Mouse (Mus musculus) midbrain, embryonic 13.5 days (tissue): ENCODE results near the gene Hsp90ab1. TPM values are rescaled to one million over a fixed set of nuclear protein-coding genes. Genes with fewer than 3 reads are reported as not detected.

Experiments used
- ATAC-seq: fragments of 200-750 bp; cut with Nextera tagmentation; 2 replicates; pipeline ENCODE4 v1.8.0; 2017; ENCODE audit warnings: mild to moderate bottlenecking, moderate TSS enrichment, moderate library complexity
- H3K27ac ChIP-seq: fragments of 300-500 bp; sonication (generic); 2 replicates; pipeline ENCODE4 v1.5.1; 2015; ENCODE audit warnings: inconsistent platforms, mild to moderate bottlenecking, moderate library complexity
- H3K27me3 ChIP-seq: fragments of 300-500 bp; sonication (generic); 2 replicates; pipeline ENCODE4 v1.6.1; 2015; ENCODE audit warnings: mild to moderate bottlenecking, inconsistent platforms
- H3K36me3 ChIP-seq: fragments of 300-500 bp; sonication (generic); 2 replicates; pipeline ENCODE4 v1.6.1; 2015; ENCODE audit warnings: mild to moderate bottlenecking, inconsistent platforms
- H3K4me1 ChIP-seq: fragments of 300-500 bp; sonication (generic); replicated peaks from 2 replicates; pipeline ENCODE4 v1.6.1; 2015; ENCODE audit warnings: inconsistent platforms
- H3K4me2 ChIP-seq: fragments of 300-500 bp; sonication (generic); replicated peaks from 2 replicates; pipeline ENCODE4 v1.6.1; 2015; ENCODE audit warnings: moderate library complexity, mild to moderate bottlenecking, inconsistent platforms
- H3K4me3 ChIP-seq: fragments of 300-500 bp; sonication (generic); replicated peaks from 2 replicates; pipeline ENCODE4 v1.5.1; 2015; ENCODE audit warnings: mild to moderate bottlenecking, inconsistent platforms
- H3K9ac ChIP-seq: fragments of 300-500 bp; sonication (generic); replicated peaks from 2 replicates; pipeline ENCODE4 v1.6.1; 2015; ENCODE audit warnings: mild to moderate bottlenecking, inconsistent platforms
- H3K9me3 ChIP-seq: fragments of 300-500 bp; sonication (generic); 2 replicates; pipeline ENCODE4 v1.6.1; 2016; ENCODE audit warnings: mild to moderate bottlenecking, inconsistent platforms
- WGBS: fragments of 180-500 bp; shearing (Covaris S2); methylation state at CpG from one replicate; pipeline ENCODE4 v1.1.7; 2015; 5-methylcytosine and 5-hydroxymethylcytosine counted together
- polyA plus RNA-seq: library from polyadenylated mRNA; unstranded; fragments of >200 nt; fragmentation: Nextera tagmentation; extraction: Ambion mirVana; gene quantifications from 2 replicates; pipeline ENCODE4 v1.2.1, GENCODE M21; 2015

Gene Hsp90ab1
- polyA plus RNA-seq, 1 experiment from 2014 or later, result 1,587 TPM

DNA sequence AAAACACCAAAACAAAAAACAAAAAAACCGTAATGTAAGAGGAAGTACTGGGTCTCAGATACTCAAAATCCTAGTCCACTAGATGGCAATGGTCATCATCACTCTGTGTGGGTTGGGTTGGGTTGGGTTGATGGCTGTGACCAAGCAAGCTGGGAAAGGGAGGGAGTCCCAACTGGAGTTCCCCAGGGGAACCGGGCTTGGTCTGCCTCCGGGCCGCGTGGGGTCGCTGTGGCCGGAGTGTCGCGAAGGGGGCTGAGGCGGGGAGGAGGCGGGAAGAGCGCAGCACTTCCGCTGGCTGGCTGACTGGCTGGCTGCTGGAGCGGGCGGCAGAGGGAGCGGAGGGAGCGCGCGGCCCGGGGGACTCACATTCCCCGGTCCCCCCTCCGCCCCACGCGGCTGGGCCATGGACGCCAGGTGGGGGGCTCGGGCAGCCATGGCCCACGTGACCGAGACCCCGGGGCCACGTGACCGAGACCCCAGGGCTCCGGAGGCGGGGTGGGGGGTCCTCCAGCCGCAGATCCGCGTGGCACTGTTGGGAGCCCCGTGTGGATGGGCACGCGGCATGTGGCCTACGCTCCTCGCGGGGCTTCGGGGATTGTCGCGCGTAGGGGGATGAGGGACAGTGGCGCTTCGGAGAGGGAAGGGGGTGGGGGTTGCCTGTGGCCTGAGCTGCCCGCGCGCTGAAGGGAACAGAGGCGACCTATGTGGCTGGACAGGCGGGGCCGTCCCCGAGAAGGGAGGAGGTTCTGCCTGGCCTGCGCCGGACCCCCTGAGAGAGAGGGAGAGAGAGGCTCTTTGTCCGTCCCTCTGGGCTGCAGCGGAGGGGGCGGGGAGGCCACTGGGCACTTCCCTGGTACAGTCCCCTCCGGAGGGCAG is 9.2 kb downstream of the Hsp90ab1 start, which contains the start of gene Slc35b2:
Gene Slc35b2 (plus strand): TSS at position 220 of the 876 bp plus-strand sequence.
- under 1% methylated on average over 58 of the region's 61 CpGs for WGBS
- peak within 1 kb of the TSS; percentile 99 for H3K4me2 ChIP-seq
- peaks cover 43% of the 10 kb centered on the region for H3K4me1 ChIP-seq
- H3K27me3 ChIP-seq, result no peaks in the 10 kb centered on the region
- peak within 1 kb of the TSS; percentile 56 for H3K4me3 ChIP-seq
- H3K9me3 ChIP-seq, result no peaks in the 10 kb centered on the region
- H3K27ac ChIP-seq, result peak within 1 kb of the TSS; percentile 85
- peak within 1 kb of the TSS; percentile 76 for H3K9ac ChIP-seq
- ATAC-seq, result peak; percentile 86
- peaks cover 35% of the 10 kb centered on the region for H3K36me3 ChIP-seq

GRCm38 (mm10) chr17:45563216-45563615 is 9.9 kb downstream of the Hsp90ab1 start:
- Histone ChIP-seq H3K36me3 (peaks cover 28% of the 10 kb centered on the region), H3K9ac (no peak overlapping the region), H3K27ac (no peak overlapping the region), H3K9me3 (no peaks in the 10 kb centered on the region), H3K27me3 (no peaks in the 10 kb centered on the region), H3K4me2 (peak overlapping the region; percentile 99; the same call in 1 of the 2 replicates), H3K4me3 (no peak overlapping the region), H3K4me1 (peaks cover 36% of the 10 kb centered on the region)
- no peak for ATAC-seq
- WGBS, result 78% methylated on average over 12 of the region's 12 CpGs

DNA sequence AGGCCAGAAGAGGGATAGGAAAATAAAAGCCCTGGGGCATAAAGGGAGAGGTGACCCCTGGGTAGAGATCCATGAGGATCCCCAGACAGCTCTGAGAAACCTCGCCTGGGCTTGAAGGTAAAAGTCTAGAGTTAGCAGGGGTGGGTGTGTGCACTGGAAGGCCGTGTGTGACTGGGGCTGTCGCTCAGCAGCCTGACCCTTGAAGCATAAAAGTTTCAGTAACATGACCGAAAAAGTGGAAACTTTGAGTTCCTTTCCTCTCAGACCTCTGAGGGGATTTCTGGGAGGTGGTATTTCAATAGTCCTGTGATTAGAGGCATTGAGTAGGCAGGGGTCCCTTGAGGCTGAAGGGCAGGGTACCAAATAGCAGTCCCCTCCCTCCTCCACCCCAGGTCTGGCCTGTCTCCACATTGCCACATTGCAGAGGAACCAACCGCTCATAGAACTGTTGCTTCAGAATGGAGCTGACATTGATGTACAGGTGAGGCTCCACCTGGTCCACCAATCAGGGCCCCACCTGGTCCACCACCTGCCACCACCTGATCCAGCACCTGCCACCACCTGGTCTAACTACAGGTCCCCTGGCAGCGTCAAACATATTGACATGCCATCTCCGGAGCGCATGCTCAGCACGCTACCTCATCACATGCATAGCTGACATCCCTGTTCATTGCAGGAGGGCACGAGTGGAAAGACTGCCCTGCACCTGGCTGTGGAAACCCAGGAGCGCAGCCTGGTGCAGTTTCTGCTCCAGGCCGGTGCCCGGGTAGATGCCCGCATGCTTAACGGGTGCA is 13.1 kb downstream of the Hsp90ab1 start:
- no peak overlapping the region for H3K27ac ChIP-seq
- ATAC-seq, result no peak
- peaks cover 12% of the 10 kb centered on the region for H3K27me3 ChIP-seq
- no peak overlapping the region for H3K9ac ChIP-seq
- H3K4me2 ChIP-seq, result no peak overlapping the region
- H3K9me3 ChIP-seq, result no peaks in the 10 kb centered on the region
- no peak overlapping the region for H3K4me3 ChIP-seq
- 88% methylated on average over 15 of the region's 15 CpGs for WGBS
- peaks cover 29% of the 10 kb centered on the region for H3K4me1 ChIP-seq
- no peaks in the 10 kb centered on the region for H3K36me3 ChIP-seq

DNA sequence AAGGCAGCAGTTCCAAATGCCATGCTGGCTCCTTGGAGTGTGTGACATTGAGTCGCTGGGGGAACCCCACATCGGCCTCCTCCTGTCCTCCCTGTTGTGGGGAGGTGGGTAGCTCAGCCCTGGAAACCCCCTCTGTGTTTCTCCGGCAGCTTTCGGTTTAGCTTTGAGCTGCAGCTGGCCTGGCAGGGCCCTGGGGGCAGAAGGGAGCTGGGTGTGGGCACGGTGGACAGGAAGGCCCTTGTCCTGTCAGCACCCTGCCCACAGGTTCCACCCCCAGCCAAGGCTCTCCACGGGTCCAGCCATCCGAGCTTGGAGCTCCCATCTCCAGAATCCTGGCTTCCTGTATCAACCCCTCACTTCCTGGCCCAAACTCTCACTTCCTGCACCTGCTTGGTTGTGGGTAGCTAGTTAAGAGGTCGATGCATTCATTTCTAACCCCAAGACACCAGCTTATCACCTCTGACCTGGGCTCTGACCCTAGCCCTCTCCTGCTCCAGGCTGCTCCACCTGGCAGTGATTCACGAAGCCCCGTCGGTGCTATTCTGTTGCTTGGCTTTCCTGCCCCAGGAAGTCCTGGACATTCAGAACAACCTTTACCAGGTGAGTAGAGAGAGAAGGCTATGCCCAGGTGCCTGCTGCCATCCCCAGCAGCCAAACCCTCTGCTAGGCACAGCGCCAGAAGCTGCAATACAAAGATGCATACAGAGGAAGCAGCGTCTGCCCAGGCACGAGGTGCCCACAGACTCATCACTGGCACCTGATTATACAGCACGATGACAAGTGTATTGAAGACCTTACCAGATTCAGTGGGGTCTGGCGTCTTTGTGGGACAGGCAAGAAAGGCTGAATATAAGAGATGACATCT is 14.8 kb downstream of the Hsp90ab1 start:
- Histone ChIP-seq H3K4me3 (no peak overlapping the region), H3K27ac (no peak overlapping the region), H3K27me3 (peaks cover 12% of the 10 kb centered on the region), H3K4me2 (no peak overlapping the region), H3K9ac (0 out of 2 replicates have a peak overlapping the region, but pooled peaks have one; percentile 33), H3K36me3 (no peaks in the 10 kb centered on the region), H3K9me3 (no peaks in the 10 kb centered on the region), H3K4me1 (peaks cover 22% of the 10 kb centered on the region)
- WGBS, result 72% methylated on average over 16 of the region's 16 CpGs
- ATAC-seq, result no peak

DNA sequence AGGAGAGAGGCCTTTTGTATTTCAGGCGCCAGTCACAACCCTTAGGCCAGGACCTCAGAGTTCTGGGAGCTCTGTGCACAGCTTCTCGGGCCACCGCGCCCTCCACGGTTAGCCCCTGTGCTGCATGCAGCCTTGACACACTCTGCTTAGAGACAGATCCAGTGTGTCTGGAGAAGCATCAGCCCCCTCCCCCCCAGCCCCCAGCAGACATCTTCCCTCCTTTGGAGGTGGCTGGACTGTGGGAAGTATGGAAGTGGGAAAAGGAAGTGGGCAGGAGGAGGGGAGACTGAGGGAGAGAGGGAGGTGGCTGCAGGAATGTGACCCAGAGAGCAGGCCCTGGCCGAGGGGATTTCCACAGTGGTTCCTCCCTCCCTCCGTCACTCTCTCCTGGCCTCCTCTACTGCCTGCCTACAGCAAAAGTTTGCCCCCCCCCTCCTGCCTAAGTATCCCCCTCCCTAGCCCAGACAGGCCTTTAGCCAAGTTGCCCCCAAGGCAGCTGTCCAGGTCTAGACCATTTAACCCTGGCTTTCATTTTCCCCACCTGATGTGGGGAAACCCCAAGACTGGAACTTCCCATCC is 15.7 kb downstream of the Hsp90ab1 start:
- Histone ChIP-seq H3K4me1 (peaks cover 22% of the 10 kb centered on the region), H3K4me3 (no peak overlapping the region), H3K9ac (peak overlapping the region; percentile 76; the same call in 1 of the 2 replicates), H3K27me3 (peaks cover 12% of the 10 kb centered on the region), H3K36me3 (no peaks in the 10 kb centered on the region), H3K4me2 (no peak overlapping the region), H3K9me3 (no peaks in the 10 kb centered on the region), H3K27ac (no peak overlapping the region)
- ATAC-seq, result no peak
- WGBS, result 65% methylated on average over 7 of the region's 7 CpGs

- Histone ChIP-seq H3K4me2 (peak overlapping the region; percentile 97), H3K27me3 (peaks cover 12% of the 10 kb centered on the region), H3K9ac (peak overlapping the region; percentile 76), H3K27ac (no peak overlapping the region), H3K9me3 (no peaks in the 10 kb centered on the region), H3K36me3 (no peaks in the 10 kb centered on the region), H3K4me3 (peak overlapping the region; percentile 67), H3K4me1 (peaks cover 26% of the 10 kb centered on the region)
- ATAC-seq, result no peak
- 72% methylated on average over 3 of the region's 3 CpGs for WGBS
Observed at GRCm38 (mm10) chr17:45556514-45557245, 16.4 kb downstream of the Hsp90ab1 start.

- ATAC-seq, result no peak
Observed at GRCm38 (mm10) chr17:45556107-45556489, 17.0 kb downstream of the Hsp90ab1 start.

GRCm38 (mm10) chr17:45555452-45556106 is 17.5 kb downstream of the Hsp90ab1 start, which contains the start of gene Nfkbie:
TSS of gene Nfkbie (plus strand) at chr17:45555703.
- peak within 1 kb of the TSS; percentile 76 for H3K9ac ChIP-seq
- peaks cover 35% of the 10 kb centered on the region for H3K4me1 ChIP-seq
- no peaks in the 10 kb centered on the region for H3K36me3 ChIP-seq
- peak within 1 kb of the TSS; percentile 67 for H3K4me3 ChIP-seq
- H3K27me3 ChIP-seq, result peaks cover 12% of the 10 kb centered on the region
- peak within 1 kb of the TSS; percentile 97 for H3K4me2 ChIP-seq
- peak; percentile 72 for ATAC-seq
- H3K9me3 ChIP-seq, result no peaks in the 10 kb centered on the region
- H3K27ac ChIP-seq, result 0 out of 2 replicates have a peak within 1 kb of the TSS, but pooled peaks have one; percentile 21
- WGBS, result under 1% methylated on average over 45 of the region's 45 CpGs

More at GRCm38 (mm10) chr17:45556107-45556489, 17.0 kb downstream of the Hsp90ab1 start:
- no peaks in the 10 kb centered on the region for H3K36me3 ChIP-seq
- 2% methylated on average over 14 of the region's 14 CpGs for WGBS
- peak overlapping the region; percentile 76 for H3K9ac ChIP-seq
- peaks cover 12% of the 10 kb centered on the region for H3K27me3 ChIP-seq
- peak overlapping the region; percentile 67 for H3K4me3 ChIP-seq
- peaks cover 32% of the 10 kb centered on the region for H3K4me1 ChIP-seq
- H3K4me2 ChIP-seq, result peak overlapping the region; percentile 97
- H3K9me3 ChIP-seq, result no peaks in the 10 kb centered on the region
- H3K27ac ChIP-seq, result no peak overlapping the region

DNA sequence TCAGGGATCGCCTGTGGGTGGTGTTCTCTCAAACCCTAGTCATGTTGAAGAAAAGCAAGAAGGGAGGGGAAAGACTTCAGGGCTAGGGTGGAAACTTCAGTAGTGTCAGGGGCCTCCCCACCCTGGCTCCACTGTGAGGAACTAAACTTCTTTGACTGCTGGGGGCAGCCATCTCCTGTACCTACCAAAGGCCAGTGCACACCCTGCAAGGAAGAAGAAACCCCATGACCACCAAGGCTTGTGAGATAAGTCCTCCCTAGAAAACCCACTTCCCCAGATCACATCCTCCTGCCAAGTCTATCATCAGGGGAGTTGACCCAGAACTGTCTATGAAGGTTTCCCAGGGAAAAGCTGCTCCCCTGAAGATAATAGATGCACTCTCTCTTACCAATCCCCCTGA is 18.7 kb downstream of the Hsp90ab1 start:
- Histone ChIP-seq H3K4me1 (peaks cover 43% of the 10 kb centered on the region), H3K9me3 (no peaks in the 10 kb centered on the region), H3K27me3 (peaks cover 12% of the 10 kb centered on the region), H3K4me3 (no peak overlapping the region), H3K9ac (no peak overlapping the region), H3K27ac (no peak overlapping the region), H3K4me2 (no peak overlapping the region), H3K36me3 (no peaks in the 10 kb centered on the region)
- 57% methylated on average over 1 of the region's 1 CpGs for WGBS
- no peak for ATAC-seq

GRCm38 (mm10) chr17:45553065-45553464 is 20.0 kb downstream of the Hsp90ab1 start:
- Histone ChIP-seq H3K9me3 (no peaks in the 10 kb centered on the region), H3K36me3 (no peaks in the 10 kb centered on the region), H3K27me3 (peaks cover 13% of the 10 kb centered on the region), H3K4me2 (no peak overlapping the region), H3K9ac (no peak overlapping the region), H3K4me3 (no peak overlapping the region), H3K27ac (no peak overlapping the region), H3K4me1 (peaks cover 47% of the 10 kb centered on the region)
- WGBS, result 81% methylated on average over 3 of the region's 3 CpGs
- ATAC-seq, result no peak
